Mouse (Mus musculus): ENCODE results near the gene Csrp3.

- TF ChIP-seq CTCF (IDR thresholded peaks at IDR 0.05; ENCODE audit: control insufficient read depth, insufficient read depth, low read length) (no peak), POLR2A (IDR thresholded peaks at IDR 0.05; ENCODE audit: borderline replicate concordance, control insufficient read depth, low read depth, low read length) (no peak)
These were observed 65.4 kb downstream of the Csrp3 start for GRCm38 (mm10) chr7:48782432-48782831.

Measured in bone marrow, adult 2 months (tissue).